Mouse (Mus musculus): ENCODE data around the gene Gdf7. TPM values are rescaled to one million over a fixed set of nuclear protein-coding genes. Genes with fewer than 3 reads are reported as not detected.

Gene Gdf7
- total RNA-seq (2021): under 1 TPM in 1 of 2 experiments, not detected in 1; 0.18 TPM
- long read RNA-seq, experiment 1: 0 reads
- long read RNA-seq, experiment 2: 0 reads

DNA sequence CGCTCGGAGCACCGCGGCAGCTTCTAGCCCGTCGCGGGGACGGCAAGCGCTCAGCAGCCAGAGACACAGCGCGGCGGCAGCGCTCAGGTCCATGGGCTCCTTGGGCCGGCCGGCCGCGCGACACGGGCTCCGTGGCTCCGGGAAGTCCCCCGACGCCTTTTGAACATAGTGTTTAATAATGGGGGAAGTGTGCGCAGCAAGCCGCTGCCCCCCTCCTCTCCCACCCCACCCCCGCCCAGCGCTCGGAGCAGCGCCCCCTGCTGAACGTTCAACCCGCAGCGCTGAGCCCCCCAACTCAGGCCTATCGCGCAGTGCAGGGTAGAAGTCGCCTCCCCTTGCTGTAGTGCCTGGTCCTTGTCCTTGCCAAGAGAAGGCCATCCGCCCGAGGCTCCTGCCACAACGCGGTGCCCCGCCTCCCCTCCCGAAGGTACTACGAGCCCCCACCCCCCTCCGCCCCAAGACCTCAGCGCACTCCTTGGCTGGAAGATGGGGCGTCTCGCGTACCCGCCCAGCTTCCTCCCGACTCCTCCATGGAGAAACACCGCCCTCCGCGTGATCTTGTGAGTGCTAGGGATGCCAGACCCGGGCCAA is at the start of gene Gdf7:
Gene Gdf7 (minus strand): TSS at position 114 of the 591 bp plus-strand sequence.
- DNase-seq: no peak

DNA sequence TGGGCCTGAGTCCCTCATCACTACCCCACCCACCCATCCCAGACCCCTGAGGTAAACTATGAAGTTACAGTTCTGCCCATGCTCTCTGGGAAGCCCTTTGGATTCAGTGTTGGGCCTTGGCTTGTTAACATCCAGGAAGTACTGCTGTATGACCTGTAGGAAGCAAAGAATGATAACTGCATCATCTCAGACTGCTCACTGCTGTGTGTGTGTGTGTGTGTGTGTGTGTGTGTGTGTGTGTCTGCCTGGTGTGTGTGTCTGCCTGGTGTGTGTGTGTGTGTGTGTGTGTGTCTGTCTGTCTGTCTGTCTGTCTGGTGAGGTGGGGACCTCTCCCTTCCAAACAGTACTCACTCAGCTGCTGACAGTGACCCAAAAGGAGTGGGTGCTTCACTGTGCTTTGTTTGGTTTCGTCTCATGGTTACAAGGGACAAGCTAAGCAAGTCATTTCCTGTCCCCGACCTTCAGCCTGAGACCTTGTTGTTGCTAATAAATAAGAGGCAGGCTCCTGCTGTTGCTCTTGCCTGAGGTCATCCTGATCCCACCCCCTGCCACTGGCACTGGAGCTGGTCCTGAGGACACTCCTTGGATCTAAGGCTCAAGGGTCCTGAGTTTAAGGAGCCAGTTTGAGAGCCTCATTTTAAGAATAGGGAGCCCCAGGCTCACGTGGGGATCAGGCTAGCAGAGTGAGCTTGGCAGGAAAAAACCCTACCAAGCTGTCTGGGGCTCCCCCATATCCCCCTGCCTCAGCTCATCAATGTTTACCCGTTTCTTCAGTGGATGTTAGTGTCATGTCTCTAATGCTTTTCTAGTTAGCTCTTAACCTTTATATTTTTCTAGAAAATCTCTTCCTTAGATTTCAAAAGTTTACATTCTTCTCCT is 49.5 kb upstream of the Gdf7 start:
- DNase-seq: peak; percentile 75

- DNase-seq: no peak
Measured at GRCm38 (mm10) chr12:8348733-8349513, 47.2 kb upstream of the Gdf7 start.

- no peak for DNase-seq
Measured at GRCm38 (mm10) chr12:8347746-8348462, 46.1 kb upstream of the Gdf7 start.

DNA sequence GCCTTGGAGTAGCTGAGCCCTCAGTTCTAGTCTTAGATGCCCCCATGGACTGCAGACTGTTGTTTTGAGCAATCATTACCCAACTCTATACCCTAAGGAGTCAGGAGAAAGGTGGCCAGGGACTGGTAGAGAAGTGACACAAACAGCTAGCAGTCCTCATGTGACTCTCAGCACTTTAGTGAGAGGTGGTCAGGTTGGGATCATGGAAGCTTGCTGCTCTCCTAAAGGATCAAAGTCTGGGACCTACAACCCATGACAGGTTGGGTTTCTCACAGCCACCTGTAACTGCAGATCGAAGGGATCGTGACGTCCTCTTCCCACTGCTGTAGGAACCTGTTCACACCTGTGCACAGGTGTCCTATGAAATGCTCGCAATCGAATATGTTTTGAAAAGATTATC is 43.8 kb upstream of the Gdf7 start:
- DNase-seq: no peak

- no peak for DNase-seq
Measured at GRCm38 (mm10) chr12:8344897-8345296, 43.1 kb upstream of the Gdf7 start.

- DNase-seq: no peak
Measured at GRCm38 (mm10) chr12:8343381-8343780, 41.6 kb upstream of the Gdf7 start.

DNA sequence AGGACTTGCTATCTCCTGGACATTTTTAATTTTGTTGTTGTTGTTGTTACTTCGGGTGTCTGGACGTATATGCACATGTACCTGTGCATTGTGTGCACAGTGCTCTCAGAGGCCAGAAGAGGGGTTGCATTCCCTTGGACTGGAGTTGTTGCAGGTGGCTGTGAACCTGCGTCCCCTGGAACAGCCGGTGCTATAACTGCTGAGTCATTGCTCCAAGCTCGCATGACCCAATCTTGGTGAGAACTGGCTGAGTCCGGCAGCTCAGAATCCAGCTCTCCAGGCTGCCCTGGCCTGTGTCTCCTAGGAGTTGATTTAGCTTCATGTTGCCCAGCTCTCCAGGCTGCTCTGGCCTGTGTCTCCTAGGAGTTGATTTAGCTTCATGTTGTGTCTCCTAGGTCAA is 39.3 kb upstream of the Gdf7 start:
- no peak for DNase-seq

DNA sequence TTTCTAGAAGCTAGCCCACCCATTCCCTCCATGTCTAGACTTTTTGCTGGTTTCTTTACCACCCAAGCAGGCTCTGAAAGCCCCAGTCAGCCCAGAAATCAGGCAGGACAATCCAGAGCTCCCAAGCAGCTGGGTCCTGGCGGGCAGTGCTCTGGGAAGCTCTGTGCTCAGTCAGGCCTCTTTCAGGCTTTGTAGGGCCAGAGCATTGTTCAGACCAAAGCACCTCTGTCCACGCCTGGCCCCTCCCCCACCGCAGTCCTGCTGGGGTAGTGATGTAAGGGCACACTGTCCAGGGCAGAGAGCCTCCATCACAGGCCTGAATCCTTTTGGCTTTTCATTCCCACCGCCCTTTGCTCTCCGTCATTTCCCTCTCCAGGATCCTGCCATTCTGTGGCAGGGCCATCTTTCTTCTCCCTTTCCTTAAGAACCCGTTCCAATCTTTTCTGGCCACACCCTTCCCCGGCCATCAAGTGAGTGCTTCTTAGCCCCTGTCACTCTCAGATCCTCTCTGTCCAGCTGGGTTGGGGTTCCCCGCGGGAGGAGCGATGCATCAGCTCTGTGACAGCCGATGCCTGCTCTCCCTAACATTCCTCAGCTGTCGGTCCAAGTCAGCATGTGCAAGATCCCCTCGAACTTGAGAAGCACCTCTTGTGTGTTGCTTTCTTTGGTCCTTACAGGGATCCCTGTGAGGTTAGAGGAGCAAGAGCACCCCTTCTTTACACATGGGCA is 38.0 kb upstream of the Gdf7 start:
- no peak for DNase-seq

- no peak for DNase-seq
Measured at GRCm38 (mm10) chr12:8338918-8339317, 37.2 kb upstream of the Gdf7 start.

DNA sequence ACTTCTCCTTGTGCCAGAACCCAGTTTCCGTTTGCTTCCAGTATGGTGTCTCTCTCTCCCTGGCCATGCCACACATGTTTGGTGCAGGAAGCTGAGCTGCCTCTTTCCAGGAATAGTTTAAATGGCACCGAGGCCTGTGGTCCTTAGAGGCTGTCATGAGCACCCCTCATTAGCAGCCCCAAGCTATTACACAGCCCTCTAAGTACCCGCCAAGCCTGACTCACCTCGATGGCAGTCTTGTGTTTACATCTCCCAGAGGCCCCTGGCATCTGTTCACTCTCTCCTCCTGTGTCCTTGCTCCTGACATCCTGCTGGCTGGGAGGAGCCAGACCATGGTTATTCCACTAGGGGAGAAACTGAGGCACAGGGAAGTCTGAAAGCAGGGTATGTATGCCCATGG is 36.7 kb upstream of the Gdf7 start:
- DNase-seq: no peak

DNA sequence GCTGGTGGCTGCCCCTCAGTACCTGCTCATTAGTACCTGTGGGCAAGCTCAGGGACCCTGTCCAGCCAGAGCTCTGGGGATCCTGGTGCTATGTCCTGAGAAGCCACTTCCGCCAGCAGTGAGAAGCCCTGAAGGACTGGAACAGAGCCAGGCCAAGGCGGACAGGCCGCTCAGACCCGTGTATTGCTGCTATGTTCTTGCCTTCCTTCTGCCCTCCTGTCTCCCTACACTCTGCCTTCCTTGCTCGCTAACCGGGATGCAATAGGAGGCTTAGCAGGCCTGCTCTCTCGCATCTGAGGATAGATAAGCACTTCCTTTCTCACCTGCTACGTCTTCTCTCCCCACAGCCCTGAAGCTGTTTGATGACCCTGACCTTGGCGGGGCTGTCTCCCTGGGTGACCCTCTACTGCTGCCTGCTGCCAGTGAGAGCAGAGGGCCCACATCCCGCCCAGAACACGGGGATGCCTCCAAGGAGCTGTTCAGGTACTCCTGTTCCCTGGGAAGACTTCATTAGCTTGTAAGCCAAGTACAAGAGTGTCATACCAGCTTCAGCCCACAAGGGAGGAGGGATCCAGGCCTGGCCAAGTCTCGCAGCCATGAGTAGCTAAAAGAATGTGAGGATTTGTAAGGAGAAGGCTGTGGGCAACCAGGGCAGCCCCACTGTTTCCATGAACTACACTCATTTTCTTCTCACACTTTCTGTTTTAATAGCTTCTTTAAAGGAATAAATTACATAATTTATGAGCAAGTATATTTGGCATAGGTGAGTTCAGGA is 35.7 kb upstream of the Gdf7 start:
- DNase-seq: peak; percentile 61

DNA sequence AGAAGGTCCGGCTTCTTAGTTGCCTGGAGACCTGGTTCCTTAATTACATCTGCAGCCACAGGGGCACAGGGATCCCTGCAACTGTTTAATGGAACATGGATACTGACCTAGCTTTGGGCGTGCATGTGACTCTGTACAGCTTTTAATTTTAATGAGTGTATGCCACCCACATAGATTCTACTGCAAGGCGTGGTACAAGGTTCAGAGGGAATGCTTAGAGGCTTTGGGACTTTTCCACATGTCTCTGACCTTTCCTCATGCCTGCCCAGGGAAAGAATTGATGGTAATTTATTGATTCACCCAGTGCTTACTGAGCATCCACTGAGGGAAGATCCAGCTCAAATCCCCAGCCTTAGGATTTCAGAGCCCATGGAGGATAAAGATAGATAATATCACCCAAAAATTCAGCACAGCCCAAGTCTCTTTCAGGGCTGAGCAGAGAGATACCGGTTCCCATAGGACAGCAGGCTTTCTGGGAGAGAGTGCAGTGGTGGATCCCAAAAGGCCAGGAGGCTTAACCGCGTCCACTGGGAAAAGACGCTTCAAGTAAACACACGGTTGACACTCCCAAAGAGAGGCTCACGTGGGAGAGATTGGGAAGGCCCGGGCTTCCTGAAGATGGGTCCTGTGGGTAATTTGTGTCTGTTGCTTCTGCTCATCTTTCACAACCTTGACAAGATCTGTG is 35.0 kb upstream of the Gdf7 start:
- no peak for DNase-seq

DNA sequence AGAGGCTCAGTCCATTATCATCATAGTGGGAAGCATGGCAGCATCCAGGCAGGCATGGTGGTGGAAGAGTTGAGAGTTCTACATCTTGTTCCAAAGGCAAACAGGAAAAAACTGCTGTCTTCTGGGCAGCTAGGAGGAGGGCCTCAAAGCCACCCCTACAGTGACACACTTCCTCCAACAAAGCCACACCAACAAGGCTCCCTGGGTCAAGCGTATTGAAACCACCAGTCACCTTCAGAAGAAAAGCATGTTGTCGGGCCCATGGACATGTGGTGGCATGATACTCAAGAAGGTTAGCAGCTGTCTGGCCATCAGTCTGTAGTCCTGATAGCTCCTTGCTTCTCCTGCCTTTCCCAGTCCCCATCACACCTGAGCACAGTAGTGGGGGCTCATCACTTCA is 33.7 kb upstream of the Gdf7 start:
- DNase-seq: no peak

DNA sequence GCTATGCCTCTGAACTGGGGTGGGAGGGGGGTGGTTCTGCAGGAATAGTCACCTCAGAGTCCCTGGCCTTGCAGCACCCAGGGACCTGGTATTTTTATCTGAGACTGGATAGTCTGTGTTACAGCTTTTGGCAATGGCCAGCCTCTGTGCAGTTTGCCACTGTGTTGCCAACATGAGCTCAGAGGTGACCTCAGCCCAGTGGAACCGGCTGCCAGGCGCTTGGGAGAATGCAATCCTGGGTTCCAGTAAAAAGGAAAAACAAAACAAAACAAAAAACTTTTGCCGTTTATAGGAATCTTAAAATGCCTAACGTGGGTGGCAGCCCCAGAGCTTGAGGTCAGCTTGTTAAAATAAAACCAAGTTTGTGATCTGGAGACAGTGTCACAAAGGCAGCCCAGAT is 32.5 kb upstream of the Gdf7 start:
- peak; percentile 77 for DNase-seq

- no peak for DNase-seq
Measured at GRCm38 (mm10) chr12:8333617-8334016, 31.9 kb upstream of the Gdf7 start.

DNA sequence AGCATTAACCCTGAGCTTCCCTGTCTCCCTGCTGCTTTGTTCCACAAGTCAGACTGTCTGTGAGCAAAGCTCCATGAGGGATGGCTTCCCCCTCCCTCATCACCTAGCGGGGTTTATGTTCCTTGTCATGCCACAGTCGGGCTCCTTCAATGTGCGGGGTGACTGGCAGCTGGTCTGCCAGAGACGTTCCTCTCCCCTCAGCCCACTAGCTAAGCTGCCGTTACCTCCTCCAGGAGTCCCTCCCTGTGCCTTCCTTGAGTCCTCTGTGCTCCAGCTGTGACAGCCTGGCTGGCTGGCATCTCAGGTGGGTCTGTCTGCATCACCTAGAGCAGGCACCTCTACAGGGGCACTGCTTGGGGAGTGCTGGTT is 30.4 kb upstream of the Gdf7 start:
- no peak for DNase-seq

- DNase-seq: peak; percentile 55
Measured at GRCm38 (mm10) chr12:8331489-8332173, 29.9 kb upstream of the Gdf7 start.

- DNase-seq: peak; percentile 67
Measured at GRCm38 (mm10) chr12:8329236-8329635, 27.5 kb upstream of the Gdf7 start.

DNA sequence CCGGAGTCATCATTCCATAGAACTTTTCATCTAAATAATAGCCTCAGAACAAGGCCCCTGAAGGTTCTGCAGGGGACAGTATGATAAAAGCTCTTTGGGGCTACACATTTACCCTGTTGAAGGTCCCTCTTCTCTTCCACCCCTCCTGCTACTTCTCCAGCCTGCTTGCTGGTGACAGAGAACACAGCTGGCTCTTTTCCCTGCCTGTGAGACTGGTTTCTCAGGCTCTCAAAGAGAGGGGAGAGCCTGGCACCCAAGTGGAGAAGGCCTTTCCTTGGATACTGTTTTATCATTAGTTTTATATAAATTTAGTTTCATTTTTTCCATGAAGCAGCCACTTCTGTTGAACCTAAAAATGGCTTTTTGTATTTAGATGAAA is 25.9 kb upstream of the Gdf7 start:
- DNase-seq: no peak

Data from adrenal gland, postnatal 10 days (tissue).